Mouse (Mus musculus) CH12.LX (cell line): ENCODE measurements around the gene RPS10-NUDT3. TPM values are rescaled to one million over a fixed set of nuclear protein-coding genes. Genes with fewer than 3 reads are reported as not detected.

Experiments used
- DNase-seq: peaks from one replicate; pipeline ENCODE4 v3.0.0-alpha.2; 2013; ENCODE audit errors: extremely low read depth
- H3K27ac ChIP-seq: 2 replicates; pipeline ENCODE4 v1.5.1; 2012; ENCODE audit warnings: low read depth, mild to moderate bottlenecking, control low read depth, moderate library complexity; ENCODE audit not compliant: insufficient read depth
- H3K27me3 ChIP-seq: replicated peaks from 2 replicates; pipeline ENCODE3; 2012; ENCODE audit warnings: inconsistent platforms
- H3K36me3 ChIP-seq, 2 experiments: replicated peaks in 1 of 2; 2 replicates each; pipeline versions ENCODE3 to v1.6.1; 2012; ENCODE audit warnings: inconsistent platforms in 1 of 2, low read length in 1 of 2, mild to moderate bottlenecking in 1 of 2, mixed read lengths in 1 of 2, moderate library complexity in 1 of 2; ENCODE audit not compliant: control insufficient read depth in 1 of 2, insufficient read depth in 1 of 2
- H3K4me1 ChIP-seq, 2 experiments: 2 replicates each; pipeline ENCODE4 v1.6.1; 2012; ENCODE audit warnings: inconsistent platforms in 1 of 2, moderate library complexity in 1 of 2; ENCODE audit not compliant: insufficient read depth in 2 of 2, control insufficient read depth in 1 of 2
- H3K4me2 ChIP-seq: 2 replicates; pipeline ENCODE4 v1.6.1; 2012; ENCODE audit warnings: low read depth, mild to moderate bottlenecking, control low read depth; ENCODE audit not compliant: poor library complexity, insufficient read depth, severe bottlenecking
- H3K4me3 ChIP-seq, 3 experiments: fragments of 150-350 bp in 1 of 3; sonication (generic) in 1 of 3; replicated peaks in 1 of 3; 2 replicates each; pipeline versions ENCODE3 to v1.5.1; 2011 to 2012; ENCODE audit warnings: low read depth in 2 of 3, low read length in 2 of 3, mild to moderate bottlenecking in 2 of 3, moderate library complexity in 2 of 3, control low read depth in 1 of 3, improper control_type of control experiment in 1 of 3, inconsistent platforms in 1 of 3, mixed read lengths in 1 of 3; ENCODE audit not compliant: poor library complexity in 1 of 3
- H3K79me2 ChIP-seq: replicated peaks from 2 replicates; pipeline ENCODE4 v1.6.1; 2012; ENCODE audit warnings: mild to moderate bottlenecking, moderate library complexity; ENCODE audit not compliant: control insufficient read depth, poor library complexity, insufficient read depth, severe bottlenecking; ENCODE audit errors: extremely low read depth
- H3K9ac ChIP-seq: 2 replicates; pipeline ENCODE4 v1.6.1; 2012; ENCODE audit warnings: low read depth, mild to moderate bottlenecking, control low read depth, moderate library complexity; ENCODE audit not compliant: insufficient read depth
- H3K9me3 ChIP-seq: replicated peaks from 2 replicates; pipeline ENCODE3; 2012; ENCODE audit warnings: low read length, inconsistent platforms, mixed read lengths
- CHD1 ChIP-seq: IDR thresholded peaks from 2 replicates; pipeline ENCODE4 v1.6.1; 2012; ENCODE audit warnings: low read depth, low read length, improper control_type of control experiment, inconsistent platforms
- EP300 ChIP-seq: IDR thresholded peaks from 2 replicates; pipeline ENCODE4 v1.6.1; 2011; ENCODE audit warnings: low read length, improper control_type of control experiment
- HCFC1 ChIP-seq: IDR thresholded peaks from 2 replicates; pipeline ENCODE4 v1.6.1; 2012; ENCODE audit warnings: low read depth, mild to moderate bottlenecking, inconsistent platforms, low read length, improper control_type of control experiment
- JUND ChIP-seq: conservative IDR thresholded peaks from 2 replicates; pipeline ENCODE4 v1.6.1; 2011; ENCODE audit warnings: low read depth, low read length, improper control_type of control experiment
- MAZ ChIP-seq: IDR thresholded peaks from 2 replicates; pipeline ENCODE4 v1.6.1; 2012; ENCODE audit warnings: low read depth, mild to moderate bottlenecking, inconsistent platforms, low read length, improper control_type of control experiment, moderate library complexity
- MYC ChIP-seq: IDR thresholded peaks from 2 replicates; pipeline ENCODE4 v1.6.1; 2011; ENCODE audit warnings: low read depth, mild to moderate bottlenecking, improper control_type of control experiment, low read length
- NELFE ChIP-seq: IDR thresholded peaks from 2 replicates; pipeline ENCODE4 v1.6.1; 2011; ENCODE audit warnings: low read depth, low read length, improper control_type of control experiment
- PAX5 ChIP-seq: IDR thresholded peaks from 2 replicates; pipeline ENCODE4 v1.6.1; 2012; ENCODE audit warnings: low read length, inconsistent platforms, mixed read lengths
- POLR2AphosphoS2 ChIP-seq: IDR thresholded peaks from 2 replicates; pipeline ENCODE4 v1.6.1; 2011; ENCODE audit warnings: low read depth, low read length, improper control_type of control experiment
- RAD21 ChIP-seq: IDR thresholded peaks from 2 replicates; pipeline ENCODE4 v1.6.1; 2011; ENCODE audit warnings: low read depth, mild to moderate bottlenecking, low read length, improper control_type of control experiment, moderate library complexity
- RCOR1 ChIP-seq: conservative IDR thresholded peaks from 2 replicates; pipeline ENCODE4 v1.6.1; 2012; ENCODE audit warnings: low read depth, mild to moderate bottlenecking, inconsistent platforms, low read length, improper control_type of control experiment
- USF2 ChIP-seq: conservative IDR thresholded peaks from 2 replicates; pipeline ENCODE4 v1.6.1; 2011; ENCODE audit warnings: low read depth, low read length, improper control_type of control experiment
- ZKSCAN1 ChIP-seq: IDR thresholded peaks from 2 replicates; pipeline ENCODE4 v1.6.1; 2012; ENCODE audit warnings: low read depth, inconsistent platforms, low read length, improper control_type of control experiment, borderline replicate concordance
- ZMIZ1 ChIP-seq: IDR thresholded peaks from 2 replicates; pipeline ENCODE4 v1.6.1; 2012; ENCODE audit warnings: low read depth, mild to moderate bottlenecking, inconsistent platforms, low read length, improper control_type of control experiment
- dilution Hi-C: fragments of 300-500 bp; cut with MboI; formaldehyde crosslinking; loops from 2 replicates; pipeline ENCODE4 v1.14.3; 2020; ENCODE audit warnings: low sequenced_read_pairs; ENCODE audit not compliant: extremely low pct_unique_long_range_greater_than_20kb, extremely low pct_ligation_motif_present
- in situ Hi-C: fragments of 300-500 bp; cut with MboI; formaldehyde crosslinking; loops from 3 replicates; pipeline ENCODE4 v1.14.3; 2019; ENCODE audit warnings: low sequenced_read_pairs, low pct_ligation_motif_present, low pct_unique_long_range_greater_than_20kb, mixed read lengths
- polyA plus RNA-seq: library from polyadenylated mRNA; unstranded; fragments of >175 nt; gene quantifications from 2 replicates; pipeline ENCODE4 v1.2.1, GENCODE M21; 2012; ENCODE audit warnings: low read depth; ENCODE audit not compliant: insufficient read length
- total RNA-seq, 2 experiments: library from RNA; depleted of rRNA; stranded (reverse); fragments of 300-350 nt in 1 of 2; fragments of >200 nt in 1 of 2; gene quantifications; 2 replicates each; pipeline ENCODE4 v1.2.3; 2012 to 2014

Gene RPS10-NUDT3
- total and polyA plus RNA-seq, 3 experiments, result 30.3 TPM; not detected in 2

- no peak for DNase-seq
- peaks cover 5 to 16% of the 10 kb centered on the region in 2 experiments; a peak in 3 of 4 replicates for H3K4me1 ChIP-seq
- no peak overlapping the region for H3K4me2 ChIP-seq
- TF ChIP-seq MAZ (no peak), RCOR1 (no peak), POLR2AphosphoS2 (no peak), ZMIZ1 (no peak), MYC (no peak), ZKSCAN1 (no peak), EP300 (no peak), RAD21 (no peak), JUND (no peak), HCFC1 (no peak), PAX5 (no peak), USF2 (no peak), NELFE (no peak)
- no peaks in the 10 kb centered on the region for H3K9me3 ChIP-seq
- H3K36me3 ChIP-seq, result peaks cover 13 to 47% of the 10 kb centered on the region in 2 experiments
- H3K27me3 ChIP-seq, result no peaks in the 10 kb centered on the region
- no peaks in the 10 kb centered on the region for H3K79me2 ChIP-seq
- H3K27ac ChIP-seq, result no peak overlapping the region
- H3K4me3 ChIP-seq, result no peak overlapping the region
- no peak overlapping the region for H3K9ac ChIP-seq
- in situ Hi-C loops, result no loop called here
- dilution Hi-C loops, result no loop called here
These were observed 61.2 kb downstream of the RPS10-NUDT3 start for GRCm38 (mm10) chr17:27573772-27574320.

- in situ Hi-C loops, result no loop called here
- peaks cover 4 to 28% of the 10 kb centered on the region in 2 experiments for H3K36me3 ChIP-seq
- no peak for TF ChIP-seq RAD21
- no peak for TF ChIP-seq ZMIZ1
These were observed 63.7 kb downstream of the RPS10-NUDT3 start for GRCm38 (mm10) chr17:27571315-27571714.

GRCm38 (mm10) chr17:27568228-27568627 is 66.8 kb downstream of the RPS10-NUDT3 start:
- H3K4me2 ChIP-seq, result no peak overlapping the region
- H3K36me3 ChIP-seq, result peaks cover 8 to 16% of the 10 kb centered on the region in 2 experiments
- DNase-seq, result no peak
- TF ChIP-seq MYC (no peak), CHD1 (no peak), EP300 (no peak), POLR2AphosphoS2 (no peak)
- TF ChIP-seq, all 38 proteins: peak for 0
- in situ Hi-C loops (loop anchor here (5.0 kb wide), 1 partner anchor 64 kb away; no protein-coding TSS in a partner anchor), dilution Hi-C loops (no loop called here)
- Histone ChIP-seq H3K4me1 (peaks cover 11 to 27% of the 10 kb centered on the region in 2 experiments; a peak in 3 of 4 replicates), H3K27ac (no peak overlapping the region), H3K79me2 (peaks cover 4% of the 10 kb centered on the region; the same call in 1 of the 2 replicates), H3K9me3 (no peaks in the 10 kb centered on the region), H3K9ac (no peak overlapping the region), H3K4me3 (no peak overlapping the region), H3K27me3 (no peaks in the 10 kb centered on the region)

More at GRCm38 (mm10) chr17:27571315-27571714, 63.7 kb downstream of the RPS10-NUDT3 start:
- no peaks in the 10 kb centered on the region for H3K9me3 ChIP-seq
- H3K9ac ChIP-seq, result no peak overlapping the region
- H3K27me3 ChIP-seq, result no peaks in the 10 kb centered on the region
- no peak overlapping the region for H3K4me3 ChIP-seq
- peak overlapping the region; percentile 39; the same call in 1 of the 2 replicates for H3K4me2 ChIP-seq
- no peaks in the 10 kb centered on the region for H3K79me2 ChIP-seq
- H3K4me1 ChIP-seq, result peaks cover 4 to 8% of the 10 kb centered on the region in 2 experiments; a peak in 2 of 4 replicates
- H3K27ac ChIP-seq, result no peak overlapping the region
- dilution Hi-C loops, result no loop called here
- DNase-seq, result no peak
